Mouse (Mus musculus): ENCODE measurements at regions not wholly inside any gene's neighbourhood (a gene's known extent, or its start where the extent isn't known, plus 50 kb on each side); places are given as distances from the start of the nearest gene placed in this dataset.

DNA sequence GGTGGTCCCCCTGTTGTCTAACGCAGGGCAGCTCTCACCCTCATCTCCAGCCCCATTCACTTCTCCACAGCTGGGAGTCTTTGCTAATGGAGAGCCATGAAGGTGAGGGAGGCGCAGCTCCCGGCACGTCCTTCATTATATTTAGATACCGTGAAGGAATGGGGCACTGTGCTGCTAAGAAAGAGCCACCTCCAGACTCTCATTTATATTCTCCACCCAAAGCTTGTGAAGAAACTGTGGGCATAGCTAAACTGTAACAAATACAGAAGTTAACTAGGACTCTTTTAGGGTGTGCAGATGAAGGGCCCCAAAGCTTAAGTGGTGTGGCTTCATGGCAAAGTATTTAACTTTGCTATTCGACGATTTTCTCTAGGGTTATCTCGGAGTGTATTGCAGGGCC, 136.4 kb downstream of the Ddx11 start:
- no peak for DNase-seq

DNA sequence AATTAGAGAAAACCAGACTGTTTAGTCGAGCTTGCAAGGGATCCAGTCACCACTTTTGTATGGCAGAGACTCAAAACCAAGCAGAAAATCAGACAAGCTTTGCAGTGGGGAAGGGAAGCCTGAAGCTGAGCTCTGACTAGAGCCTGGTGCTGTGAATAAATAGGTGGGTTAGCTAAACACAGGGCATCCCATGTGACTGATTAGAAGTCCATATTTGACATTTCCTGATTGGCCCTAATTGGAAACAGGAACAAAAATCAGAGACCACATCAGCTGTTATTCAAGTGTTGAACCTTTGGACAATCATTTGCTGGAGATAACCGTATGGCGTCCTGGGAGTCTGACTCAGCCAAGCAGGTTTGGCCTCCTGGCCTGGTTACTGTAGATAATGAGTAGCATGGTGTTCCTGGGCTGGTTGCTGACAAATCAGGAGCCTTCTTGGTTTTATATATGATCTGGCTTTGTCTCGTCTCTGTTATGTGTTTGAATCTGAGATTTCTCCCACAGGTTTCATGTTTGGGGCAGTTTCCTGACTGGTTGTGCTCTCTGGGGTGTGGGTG, 139.4 kb downstream of the Ddx11 start:
- DNase-seq: no peak

DNA sequence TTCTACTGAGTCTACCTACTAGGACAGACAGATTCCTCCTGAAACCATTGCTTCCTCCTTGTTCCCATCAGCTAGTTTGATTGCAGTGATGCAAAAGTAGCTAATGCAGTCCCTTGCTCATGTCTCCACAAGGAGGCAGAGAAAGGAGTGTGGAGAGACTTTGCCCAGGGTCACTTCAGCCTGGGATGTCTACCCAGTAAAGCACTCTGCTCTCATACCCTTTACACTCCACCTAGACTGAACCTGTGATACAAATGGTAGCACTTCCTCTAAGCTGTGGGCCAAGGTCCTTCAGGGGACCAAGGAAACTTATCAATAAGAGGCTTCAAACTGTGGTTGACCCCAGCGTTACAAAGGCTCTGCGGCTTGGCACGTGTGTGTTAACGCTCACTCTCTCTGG, 140.1 kb downstream of the Ddx11 start:
- no peak for DNase-seq

DNA sequence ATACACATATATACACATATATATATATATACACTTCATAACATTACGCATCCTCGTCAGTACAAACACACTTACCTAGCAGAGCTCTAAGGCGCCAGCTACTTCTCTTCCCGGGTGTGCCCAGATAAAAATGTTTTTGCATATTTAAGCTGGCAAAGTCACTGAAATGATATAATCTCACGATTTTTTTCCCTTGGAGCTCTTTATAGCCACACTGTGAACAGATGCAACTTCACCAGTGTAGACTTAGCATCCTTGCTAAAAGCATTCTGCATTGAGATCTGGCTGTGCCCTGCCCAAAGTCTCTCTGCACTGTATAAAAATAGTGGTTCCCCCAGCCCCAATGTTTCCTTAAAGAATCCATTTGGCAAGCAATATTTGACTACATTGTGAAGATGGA, 143.5 kb downstream of the Ddx11 start:
- no peak for DNase-seq

DNA sequence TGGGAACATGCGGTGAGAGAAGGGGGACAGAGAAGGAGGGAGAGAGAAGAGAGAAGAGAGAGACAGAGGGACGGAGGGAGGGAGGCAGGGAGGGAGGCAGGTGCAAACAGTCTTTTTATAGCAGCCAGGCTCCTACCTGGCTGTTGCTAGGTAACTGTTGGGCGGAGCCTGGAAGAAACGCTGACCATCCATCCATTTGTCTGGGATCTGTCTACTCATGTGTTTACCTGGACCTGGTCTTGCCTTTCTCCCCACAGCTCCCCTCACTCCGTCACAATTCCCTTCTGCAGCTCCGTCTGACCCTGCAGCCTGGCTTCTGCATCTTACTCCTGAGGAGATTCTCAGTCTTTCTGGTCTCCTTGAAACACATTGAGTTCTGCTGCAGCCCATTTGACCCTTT, 144.5 kb downstream of the Ddx11 start:
- DNase-seq: no peak

DNA sequence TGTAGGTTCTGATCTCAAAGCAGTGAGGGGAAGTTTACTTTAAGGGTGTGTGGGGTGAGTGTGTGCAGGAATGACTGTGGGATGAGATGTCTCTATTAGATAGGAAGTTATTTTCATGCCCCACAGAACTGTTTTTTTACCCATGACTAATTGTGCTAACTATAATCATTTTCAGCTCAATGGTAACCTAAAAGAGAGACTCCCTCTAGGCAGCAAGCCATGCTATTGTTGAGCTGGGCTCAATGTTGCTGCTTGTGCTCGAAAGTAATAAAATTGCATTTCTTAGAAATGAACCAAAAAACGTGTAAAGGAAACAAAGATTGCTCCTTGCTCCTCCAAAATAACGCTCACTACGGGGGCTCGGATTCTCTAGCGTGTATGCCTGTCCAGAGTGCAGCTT, 146.2 kb downstream of the Ddx11 start:
- no peak for DNase-seq

DNA sequence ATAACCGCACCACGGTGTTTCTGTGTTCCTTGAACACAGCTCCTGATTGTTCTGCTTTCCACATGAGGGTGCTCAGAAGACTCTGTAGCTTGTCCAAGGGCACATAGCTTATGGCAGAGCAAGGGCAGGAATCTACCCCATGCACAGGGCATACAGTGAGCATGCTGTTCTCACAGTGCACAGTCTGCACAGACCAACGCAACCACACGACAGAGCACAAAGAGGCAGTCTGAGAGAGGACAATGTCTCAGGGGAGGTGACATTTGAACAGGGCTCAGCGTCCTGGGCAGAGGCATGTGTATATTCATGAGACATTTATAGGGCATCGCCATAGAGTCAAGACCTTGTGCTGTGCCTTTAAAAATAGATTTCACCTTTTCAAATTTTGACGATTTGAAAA, 148.6 kb downstream of the Ddx11 start:
- DNase-seq: no peak

DNA sequence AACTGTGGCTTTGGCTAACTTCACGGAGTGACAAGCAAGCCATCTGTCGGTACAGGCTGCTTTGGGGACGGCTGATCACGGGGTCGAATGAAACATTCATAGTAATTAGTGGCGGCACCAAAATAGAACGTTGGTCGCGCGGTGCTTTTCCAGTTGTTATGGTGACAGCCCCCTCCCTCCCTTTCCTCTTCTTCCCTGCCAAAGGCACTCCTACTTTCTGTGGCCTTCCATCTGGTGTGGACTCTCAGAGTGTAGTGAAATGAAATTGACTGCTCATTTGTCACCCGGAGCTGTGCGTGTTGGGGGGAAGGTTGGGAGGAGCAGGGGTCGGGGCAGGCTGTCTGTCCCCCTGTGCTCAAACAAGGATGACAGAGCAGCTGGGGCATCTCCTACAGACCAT, 153.5 kb downstream of the Ddx11 start:
- no peak for DNase-seq

DNA sequence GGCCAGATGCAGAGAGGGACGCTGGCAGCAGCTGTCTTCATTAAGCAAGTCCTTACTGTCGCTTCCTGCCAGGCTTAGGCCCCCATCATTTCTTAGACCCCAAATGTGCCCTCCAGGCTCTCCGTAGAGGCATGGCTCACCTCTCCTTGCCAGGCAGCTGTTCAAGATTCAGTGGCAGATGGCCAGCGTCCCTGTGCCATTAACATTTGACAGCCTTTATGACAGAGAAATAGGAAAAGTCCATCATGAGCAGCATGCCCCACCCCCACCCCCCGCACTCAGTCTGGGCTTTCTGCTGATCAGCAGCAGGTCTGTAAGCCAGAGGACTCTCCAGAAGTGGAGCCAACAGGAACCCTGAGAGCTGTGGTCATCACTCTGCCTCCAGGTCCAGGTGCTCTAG, 154.7 kb downstream of the Ddx11 start:
- DNase-seq: no peak

DNA sequence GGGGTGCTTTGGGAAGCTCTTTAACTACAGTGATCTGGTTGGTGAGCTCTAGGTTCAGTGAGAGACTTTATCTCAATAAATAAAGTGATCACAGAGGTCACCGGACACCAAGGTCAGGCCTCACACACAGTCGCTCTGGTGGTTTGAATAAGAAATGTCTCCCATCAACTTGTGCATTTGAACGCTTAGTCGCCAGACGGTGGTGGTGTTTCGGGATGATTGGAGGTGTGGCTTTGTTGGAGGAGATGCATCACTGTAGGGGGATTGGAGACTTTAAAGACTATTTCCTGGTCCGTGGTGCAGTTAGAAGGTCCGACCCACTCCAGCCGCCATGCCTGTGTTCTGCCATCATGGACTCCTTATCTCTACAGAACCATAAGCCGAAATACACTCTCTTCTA, 162.0 kb downstream of the Ddx11 start:
- DNase-seq: no peak

All from thymus, postnatal 14 days (tissue).